Mouse (Mus musculus) lung, postnatal 0 days (tissue): ENCODE data around the gene Lyrm2.

Experiments
- CTCF ChIP-seq: IDR thresholded peaks from 2 replicates; pipeline ENCODE4 v1.5.1; 2016; ENCODE audit warnings: antibody characterized with exemption, mild to moderate bottlenecking
- EP300 ChIP-seq: IDR thresholded peaks from 2 replicates; pipeline ENCODE4 v1.6.1; 2016; ENCODE audit warnings: antibody characterized with exemption, mild to moderate bottlenecking, control low read depth

GRCm38 (mm10) chr4:32817478-32817877, 17.4 kb downstream of the Lyrm2 start:
- TF ChIP-seq CTCF (no peak), EP300 (no peak)
